Mouse (Mus musculus) hindbrain, embryonic 10.5 days (tissue): ENCODE measurements at regions not wholly inside any gene's neighbourhood (a gene's known extent, or its start where the extent isn't known, plus 50 kb on each side); places are given as distances from the start of the nearest gene placed in this dataset.

Source experiments
- DNase-seq: peaks from one replicate; pipeline ENCODE4 v3.0.0-alpha.2; 2017; ENCODE audit warnings: low spot score
- H3K27ac ChIP-seq: fragments of 300-500 bp; sonication (generic); 2 replicates; pipeline ENCODE4 v1.5.1; 2016; ENCODE audit warnings: mild to moderate bottlenecking, moderate library complexity
- H3K27me3 ChIP-seq: fragments of 300-500 bp; sonication (generic); 2 replicates; pipeline ENCODE4 v1.6.1; 2016; ENCODE audit warnings: mild to moderate bottlenecking; ENCODE audit not compliant: poor library complexity, insufficient read depth, severe bottlenecking
- H3K36me3 ChIP-seq: fragments of 300-500 bp; sonication (generic); 2 replicates; pipeline ENCODE4 v1.6.1; 2016; ENCODE audit warnings: mild to moderate bottlenecking, moderate library complexity
- H3K4me1 ChIP-seq: fragments of 300-500 bp; sonication (generic); replicated peaks from 2 replicates; pipeline ENCODE4 v1.6.1; 2016; ENCODE audit warnings: mild to moderate bottlenecking
- H3K4me3 ChIP-seq: fragments of 300-500 bp; sonication (generic); 2 replicates; pipeline ENCODE4 v1.5.1; 2016; ENCODE audit warnings: mild to moderate bottlenecking, moderate library complexity
- H3K9me3 ChIP-seq: fragments of 300-500 bp; sonication (generic); 2 replicates; pipeline ENCODE4 v1.6.1; 2016; ENCODE audit warnings: mild to moderate bottlenecking, moderate library complexity
- WGBS: fragments of 180-500 bp; shearing (Covaris S2); methylation state at CpG from one replicate; pipeline ENCODE4 v1.1.7; 2016; 5-methylcytosine and 5-hydroxymethylcytosine counted together

DNA sequence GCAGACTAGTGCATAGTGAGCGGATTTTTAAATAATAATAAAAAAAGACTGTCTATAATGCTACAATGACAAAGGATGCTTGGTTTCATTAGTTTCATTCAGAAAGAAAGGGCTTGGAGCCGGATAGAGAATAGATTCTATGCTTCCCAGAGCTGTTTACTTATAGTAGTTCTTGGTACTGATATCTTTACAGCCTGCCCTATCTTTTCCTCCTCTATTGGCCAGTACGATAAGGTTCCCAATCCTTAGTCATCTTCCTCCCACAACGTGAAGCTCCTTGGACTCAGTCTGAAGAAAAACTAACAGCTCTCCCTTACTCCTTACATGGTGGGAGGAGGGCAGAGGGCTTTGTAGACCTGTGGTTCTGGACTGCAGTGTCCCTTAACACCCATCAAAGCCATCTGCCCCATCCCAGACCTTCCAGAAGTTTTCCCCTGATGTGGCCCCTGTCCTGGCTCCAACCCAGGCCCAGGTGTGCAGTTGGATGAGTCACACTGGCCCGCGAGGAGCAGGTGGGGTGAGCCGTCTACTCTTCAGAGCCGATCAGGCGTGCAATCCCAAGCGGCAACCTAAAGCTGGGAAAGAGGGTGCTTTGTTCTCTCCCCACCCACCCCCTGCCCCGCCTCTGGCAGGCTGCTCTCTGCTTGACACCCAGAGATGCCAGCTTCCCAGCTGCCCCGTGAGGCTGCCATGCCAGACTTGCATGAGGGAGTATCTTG is 262.2 kb downstream of the 1500009L16Rik start:
- Histone ChIP-seq H3K4me3 (no peak overlapping the region), H3K27me3 (no peaks in the 10 kb centered on the region), H3K27ac (peak overlapping the region; percentile 36), H3K36me3 (no peaks in the 10 kb centered on the region), H3K4me1 (peaks cover 10% of the 10 kb centered on the region), H3K9me3 (no peaks in the 10 kb centered on the region)
- WGBS, result 65% methylated on average over 12 of the region's 12 CpGs
- DNase-seq, result no peak

- 79% methylated on average over 11 of the region's 11 CpGs for WGBS
- Histone ChIP-seq H3K27ac (0 out of 2 replicates have a peak overlapping the region, but pooled peaks have one; percentile 24), H3K4me1 (peaks cover 8% of the 10 kb centered on the region; the same call in 1 of the 2 replicates), H3K9me3 (no peaks in the 10 kb centered on the region), H3K27me3 (no peaks in the 10 kb centered on the region), H3K36me3 (no peaks in the 10 kb centered on the region), H3K4me3 (no peak overlapping the region)
- DNase-seq, result no peak
Observed at GRCm38 (mm10) chr10:83992577-83993305, 270.1 kb downstream of the 1500009L16Rik start.

- Histone ChIP-seq H3K4me3 (no peak overlapping the region), H3K27ac (peak overlapping the region; percentile 57; the same call in 1 of the 2 replicates), H3K36me3 (no peaks in the 10 kb centered on the region), H3K9me3 (no peaks in the 10 kb centered on the region), H3K27me3 (no peaks in the 10 kb centered on the region), H3K4me1 (peaks cover 8% of the 10 kb centered on the region; the same call in 1 of the 2 replicates)
- WGBS, result 63% methylated on average over 6 of the region's 6 CpGs
- no peak for DNase-seq
Observed at GRCm38 (mm10) chr10:83995026-83995600, 272.4 kb downstream of the 1500009L16Rik start.

DNA sequence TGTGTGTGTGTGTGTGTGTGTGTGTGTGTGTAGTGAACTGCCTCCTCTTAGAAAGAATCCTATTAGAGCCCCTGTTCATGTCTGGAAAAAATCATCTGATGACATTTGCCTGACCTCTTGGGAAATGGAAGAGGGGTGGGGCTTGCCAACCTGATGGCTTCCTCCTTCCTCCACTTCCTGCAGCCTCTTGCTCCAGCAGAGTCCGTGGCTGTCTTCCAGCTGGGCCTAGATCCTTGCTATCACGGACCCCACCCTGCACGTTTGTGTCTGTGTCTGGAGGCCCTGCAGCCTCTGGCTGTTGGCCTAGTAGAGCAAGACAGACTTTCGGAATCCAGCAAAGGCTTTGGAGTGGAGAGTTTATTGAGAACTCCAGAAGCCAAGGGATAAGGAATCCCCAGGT is 273.2 kb downstream of the 1500009L16Rik start:
- H3K9me3 ChIP-seq, result no peaks in the 10 kb centered on the region
- DNase-seq, result no peak
- no peaks in the 10 kb centered on the region for H3K36me3 ChIP-seq
- H3K4me3 ChIP-seq, result no peak overlapping the region
- 69% methylated on average over 4 of the region's 4 CpGs for WGBS
- no peaks in the 10 kb centered on the region for H3K27me3 ChIP-seq
- peak overlapping the region; percentile 57 for H3K27ac ChIP-seq
- peaks cover 13% of the 10 kb centered on the region; the same call in 1 of the 2 replicates for H3K4me1 ChIP-seq

DNA sequence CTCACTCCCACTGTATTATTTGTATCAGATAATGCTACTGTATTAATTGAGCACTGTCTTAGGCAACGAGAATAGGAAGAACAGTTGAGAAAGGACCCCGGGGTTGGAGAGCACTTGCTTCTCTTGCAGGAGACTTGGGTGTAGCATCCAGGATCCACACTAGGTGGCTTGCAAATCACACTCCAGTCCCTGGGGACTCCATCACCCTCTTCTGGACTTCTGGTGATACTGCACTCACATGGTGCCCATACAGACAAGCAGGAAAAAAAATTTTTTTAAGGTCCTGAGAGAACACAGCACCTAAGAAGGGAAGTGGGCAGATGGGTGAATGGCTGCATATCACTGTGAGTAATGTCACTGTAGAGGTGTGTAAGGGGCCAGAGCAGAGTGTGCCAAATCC is 273.8 kb downstream of the 1500009L16Rik start:
- Histone ChIP-seq H3K4me3 (no peak overlapping the region), H3K4me1 (peaks cover 19% of the 10 kb centered on the region; the same call in 1 of the 2 replicates), H3K27ac (no peak overlapping the region), H3K9me3 (no peaks in the 10 kb centered on the region), H3K36me3 (no peaks in the 10 kb centered on the region), H3K27me3 (no peaks in the 10 kb centered on the region; the same call in 1 of the 2 replicates)
- DNase-seq, result no peak
- 89% methylated on average over 2 of the region's 2 CpGs for WGBS

DNA sequence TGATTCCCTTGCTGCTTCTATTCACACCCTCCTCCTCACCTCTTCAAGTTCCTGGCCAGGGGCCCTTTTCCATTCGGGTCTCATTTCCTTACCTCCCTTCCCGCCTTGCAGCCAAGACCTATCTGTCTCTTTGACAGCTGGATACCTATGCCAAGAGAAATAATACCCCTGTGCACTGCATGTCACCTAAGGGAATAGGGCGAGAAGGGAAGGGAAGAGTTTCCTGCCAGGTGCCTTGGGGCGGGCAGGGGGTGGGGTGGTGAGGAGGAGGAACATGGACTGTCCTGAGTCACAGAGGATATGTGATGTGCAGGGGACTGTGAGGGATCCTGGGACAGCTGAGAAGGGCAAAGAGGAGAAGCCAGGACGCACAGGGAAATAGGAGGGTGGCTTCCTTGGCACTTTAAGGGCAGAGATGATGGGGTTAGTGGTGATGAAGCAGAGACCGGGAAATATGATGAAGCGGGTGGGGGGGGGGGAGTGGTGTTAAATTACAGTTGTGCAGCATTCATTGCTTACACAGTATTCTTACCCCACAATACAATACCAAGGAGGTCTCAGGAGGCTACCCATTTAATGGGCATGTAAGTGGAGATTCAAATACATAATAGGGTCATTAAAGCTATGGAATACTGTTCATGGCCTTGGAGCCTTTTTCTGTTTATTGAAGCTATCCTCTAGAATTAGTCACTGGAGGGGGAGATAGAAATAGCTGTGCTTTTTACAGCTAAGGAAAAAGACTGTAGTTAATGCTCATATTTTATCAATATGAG is 278.0 kb downstream of the 1500009L16Rik start:
- Histone ChIP-seq H3K27me3 (no peaks in the 10 kb centered on the region; the same call in 1 of the 2 replicates), H3K4me1 (peaks cover 21% of the 10 kb centered on the region; the same call in 1 of the 2 replicates), H3K9me3 (no peaks in the 10 kb centered on the region), H3K27ac (no peak overlapping the region), H3K36me3 (no peaks in the 10 kb centered on the region), H3K4me3 (no peak overlapping the region)
- WGBS, result 75% methylated on average over 7 of the region's 7 CpGs
- no peak for DNase-seq

GRCm38 (mm10) chr10:84002744-84003143 is 280.1 kb downstream of the 1500009L16Rik start:
- WGBS, result 74% methylated on average over 2 of the region's 2 CpGs

GRCm38 (mm10) chr10:84003601-84004149 is 281.0 kb downstream of the 1500009L16Rik start:
- DNase-seq, result no peak
- Histone ChIP-seq H3K27ac (no peak overlapping the region), H3K36me3 (no peaks in the 10 kb centered on the region), H3K9me3 (no peaks in the 10 kb centered on the region), H3K27me3 (no peaks in the 10 kb centered on the region; the same call in 1 of the 2 replicates), H3K4me1 (0 out of 2 replicates have a peak, but pooled peaks cover 20% of the 10 kb centered on the region), H3K4me3 (no peak overlapping the region)
- WGBS, result 86% methylated on average over 8 of the region's 8 CpGs

More at GRCm38 (mm10) chr10:84002744-84003143, 280.1 kb downstream of the 1500009L16Rik start:
- no peaks in the 10 kb centered on the region for H3K9me3 ChIP-seq
- 0 out of 2 replicates have a peak, but pooled peaks cover 20% of the 10 kb centered on the region for H3K4me1 ChIP-seq
- no peak overlapping the region for H3K4me3 ChIP-seq
- DNase-seq, result no peak
- no peaks in the 10 kb centered on the region for H3K36me3 ChIP-seq
- H3K27me3 ChIP-seq, result no peaks in the 10 kb centered on the region; the same call in 1 of the 2 replicates
- H3K27ac ChIP-seq, result no peak overlapping the region

- no peak overlapping the region for H3K27ac ChIP-seq
- no peaks in the 10 kb centered on the region for H3K27me3 ChIP-seq
- H3K36me3 ChIP-seq, result no peaks in the 10 kb centered on the region
- H3K4me3 ChIP-seq, result no peak overlapping the region
- DNase-seq, result no peak
- no peaks in the 10 kb centered on the region for H3K4me1 ChIP-seq
- 83% methylated on average over 4 of the region's 4 CpGs for WGBS
- no peaks in the 10 kb centered on the region for H3K9me3 ChIP-seq
Observed at GRCm38 (mm10) chr10:84008923-84009322, 286.3 kb downstream of the 1500009L16Rik start.

DNA sequence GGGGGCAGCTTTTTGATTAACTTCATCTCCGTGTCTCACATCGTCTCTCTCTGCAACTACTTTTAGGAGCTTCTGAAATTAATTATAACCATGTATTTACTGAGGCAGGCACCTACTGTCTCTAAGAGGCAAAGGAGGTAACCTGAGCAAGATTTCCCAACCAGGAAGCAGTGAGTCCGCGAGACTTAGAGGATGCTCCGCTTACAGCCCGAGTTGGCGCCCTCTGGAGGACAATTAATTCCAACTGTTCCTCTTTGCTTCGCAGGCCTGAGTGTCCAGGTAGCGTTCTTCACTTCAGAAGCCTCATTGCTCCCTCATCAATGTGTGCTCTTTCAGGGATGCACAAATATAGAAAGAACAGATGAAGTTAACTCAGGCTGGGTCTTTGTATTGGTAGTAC is 296.7 kb downstream of the 1500009L16Rik start:
- peak; percentile 64 for DNase-seq
- Histone ChIP-seq H3K4me1 (peaks cover 29% of the 10 kb centered on the region), H3K27ac (peak overlapping the region; percentile 62; the same call in 1 of the 2 replicates), H3K36me3 (no peaks in the 10 kb centered on the region), H3K4me3 (no peak overlapping the region), H3K27me3 (no peaks in the 10 kb centered on the region), H3K9me3 (no peaks in the 10 kb centered on the region)
- 12% methylated on average over 9 of the region's 9 CpGs for WGBS

DNA sequence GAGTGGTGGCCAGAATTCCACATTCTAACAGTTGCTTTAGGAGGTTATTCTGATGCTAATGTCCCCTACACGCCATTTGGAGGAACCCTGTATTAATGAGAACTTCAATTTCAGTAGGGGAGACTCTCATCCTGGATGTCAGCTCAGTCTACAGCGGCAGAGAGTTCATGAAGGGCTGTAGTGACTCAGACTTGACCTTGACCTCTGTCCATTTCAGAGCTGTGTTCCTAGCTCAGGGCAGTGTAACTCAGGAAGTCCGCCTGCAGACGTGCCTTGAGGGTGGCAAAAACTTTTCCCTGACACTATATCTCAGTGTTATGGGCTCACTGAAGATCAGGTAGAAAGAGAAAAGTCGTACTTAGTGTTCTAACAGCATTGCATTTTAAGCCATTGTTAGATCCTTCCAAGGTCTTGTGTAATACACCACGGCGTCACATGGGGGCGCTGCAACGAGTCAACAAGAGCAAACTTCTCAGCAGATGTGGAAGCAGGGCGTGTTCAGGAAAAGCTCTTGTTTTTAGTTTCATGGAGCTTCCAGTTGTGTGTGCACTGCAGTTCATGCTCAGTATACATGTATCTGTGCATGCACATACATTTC is 297.5 kb downstream of the 1500009L16Rik start:
- Histone ChIP-seq H3K4me3 (no peak overlapping the region), H3K4me1 (peaks cover 29% of the 10 kb centered on the region), H3K27me3 (no peaks in the 10 kb centered on the region), H3K27ac (peak overlapping the region; percentile 62; the same call in 1 of the 2 replicates), H3K36me3 (no peaks in the 10 kb centered on the region), H3K9me3 (no peaks in the 10 kb centered on the region)
- 42% methylated on average over 10 of the region's 10 CpGs for WGBS
- DNase-seq, result peak; percentile 59
